Mouse (Mus musculus): ENCODE measurements at regions not wholly inside any gene's neighbourhood (a gene's known extent, or its start where the extent isn't known, plus 50 kb on each side); places are given as distances from the start of the nearest gene placed in this dataset.

DNA sequence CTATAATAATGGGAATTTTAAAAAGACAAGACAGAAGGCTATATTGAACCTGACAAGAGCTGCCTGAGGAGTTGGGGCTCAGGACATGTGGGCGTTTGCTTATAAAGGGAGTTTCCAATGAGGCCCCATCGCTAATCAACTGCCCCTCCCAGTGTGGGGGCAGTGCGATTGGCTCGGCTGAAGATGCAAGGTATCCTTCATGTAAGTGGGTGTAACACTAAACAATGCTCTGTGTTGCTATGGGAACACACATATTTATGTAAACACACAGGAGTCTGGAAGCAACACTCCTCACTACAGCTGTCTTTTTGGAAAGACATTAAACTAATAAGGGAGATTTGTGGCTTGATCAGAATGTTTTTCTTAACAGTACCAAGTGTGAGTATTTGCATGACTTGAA is 60.3 kb upstream of the Sv2b start:
- TF ChIP-seq POLR2A (IDR thresholded peaks at IDR 0.05; ENCODE audit: extremely low read depth, insufficient read depth, low read length) (no peak), CTCF (IDR thresholded peaks at IDR 0.05; ENCODE audit: extremely low read depth, insufficient read depth, low read length) (no peak)
